Mouse (Mus musculus): ENCODE results near the gene Clstn1. TPM values are rescaled to one million over a fixed set of nuclear protein-coding genes. Genes with fewer than 3 reads are reported as not detected.

Gene Clstn1
- polyA plus RNA-seq, 2 experiments: 1.3 to 1.4 TPM

GRCm38 (mm10) chr4:149551696-149552095 is 34.6 kb upstream of the Clstn1 start:
- Histone ChIP-seq H3K27me3 (ENCODE audit: control insufficient read depth, insufficient read depth, low read length) (no peaks in the 10 kb centered on the region), H3K27ac (no peak overlapping the region), H3K4me1 (replicated peaks; ENCODE audit: control insufficient read depth in 2 of 2, insufficient read depth in 2 of 2, low read length in 1 of 2) (no peaks in the 10 kb centered on the region), H3K4me2 (ENCODE audit: low read depth) (no peak overlapping the region), H3K9ac (replicated peaks) (no peak overlapping the region), H3K9me3 (ENCODE audit: control insufficient read depth, low read length) (no peaks in the 10 kb centered on the region), H3K36me3 (replicated peaks; ENCODE audit: control insufficient read depth, insufficient read depth, low read depth) (no peaks in the 10 kb centered on the region), H3K4me3 (ENCODE audit: insufficient read depth in 1 of 2, low read depth in 2 of 2, low read length in 2 of 2) (no peak overlapping the region)
- no peak for DNase-seq (ENCODE audit: low read depth in 3 of 3, low spot score in 3 of 3)
- no peak for ATAC-seq (ENCODE audit: insufficient read depth)
- TF ChIP-seq EP300 (IDR thresholded peaks at IDR 0.05; ENCODE audit: low read depth) (no peak), CTCF (IDR thresholded peaks at IDR 0.05; ENCODE audit: low read depth) (no peak)
- 73% methylated on average over 5 of the region's 5 CpGs for WGBS (ENCODE audit: insufficient replicate concordance)

DNA sequence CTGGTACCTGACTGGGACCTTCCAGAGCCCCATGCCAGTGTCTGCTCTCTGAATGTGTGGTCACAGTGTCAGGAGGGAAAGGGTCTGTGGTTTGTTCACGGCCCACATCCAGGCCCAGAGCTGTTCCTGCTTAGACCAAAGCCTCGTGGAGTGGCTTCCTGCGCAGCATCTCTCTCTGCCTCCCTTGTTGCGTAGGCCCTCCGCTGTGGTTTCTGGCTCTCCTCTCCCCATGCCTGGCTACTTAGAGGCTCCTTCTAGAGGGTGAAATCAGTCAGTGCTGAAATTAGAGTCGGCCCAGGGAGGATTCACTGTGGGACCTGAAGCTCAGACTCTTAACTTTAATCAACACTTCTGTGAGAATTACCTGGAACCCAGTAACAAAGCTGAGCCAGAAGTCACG is 32.4 kb upstream of the Clstn1 start:
- WGBS (ENCODE audit: insufficient replicate concordance): 38% methylated on average over 7 of the region's 7 CpGs
- ATAC-seq (ENCODE audit: insufficient read depth): no peak

GRCm38 (mm10) chr4:149556111-149556510 is 30.2 kb upstream of the Clstn1 start:
- H3K9ac ChIP-seq (replicated peaks): no peak overlapping the region
- ATAC-seq (ENCODE audit: insufficient read depth) (no peak), DNase-seq (ENCODE audit: low read depth in 3 of 3, low spot score in 3 of 3) (no peak)
- H3K27me3 ChIP-seq (ENCODE audit: control insufficient read depth, insufficient read depth, low read length): no peaks in the 10 kb centered on the region
- H3K27ac ChIP-seq: no peak overlapping the region
- H3K4me2 ChIP-seq (ENCODE audit: low read depth): no peak overlapping the region
- no peak for TF ChIP-seq EP300 (IDR thresholded peaks at IDR 0.05; ENCODE audit: low read depth)
- no peak for TF ChIP-seq CTCF (IDR thresholded peaks at IDR 0.05; ENCODE audit: low read depth)
- no peaks in the 10 kb centered on the region for H3K4me1 ChIP-seq (replicated peaks; ENCODE audit: control insufficient read depth in 2 of 2, insufficient read depth in 2 of 2, low read length in 1 of 2)
- H3K36me3 ChIP-seq (replicated peaks; ENCODE audit: control insufficient read depth, insufficient read depth, low read depth): no peaks in the 10 kb centered on the region
- H3K9me3 ChIP-seq (ENCODE audit: control insufficient read depth, low read length): no peaks in the 10 kb centered on the region
- no peak overlapping the region for H3K4me3 ChIP-seq (ENCODE audit: insufficient read depth in 1 of 2, low read depth in 2 of 2, low read length in 2 of 2)
- 62% methylated on average over 4 of the region's 4 CpGs for whole genome bisulfite sequencing (ENCODE audit: insufficient replicate concordance)

More for the DNA sequence above, 32.4 kb upstream of the Clstn1 start:
- H3K4me1 ChIP-seq (replicated peaks; ENCODE audit: control insufficient read depth in 2 of 2, insufficient read depth in 2 of 2, low read length in 1 of 2): no peaks in the 10 kb centered on the region
- no peaks in the 10 kb centered on the region for H3K27me3 ChIP-seq (ENCODE audit: control insufficient read depth, insufficient read depth, low read length)
- no peak overlapping the region for H3K4me2 ChIP-seq (ENCODE audit: low read depth)
- no peak overlapping the region for H3K4me3 ChIP-seq (ENCODE audit: insufficient read depth in 1 of 2, low read depth in 2 of 2, low read length in 2 of 2)
- no peak overlapping the region for H3K9ac ChIP-seq (replicated peaks)
- TF ChIP-seq CTCF (IDR thresholded peaks at IDR 0.05; ENCODE audit: low read depth): no peak
- TF ChIP-seq EP300 (IDR thresholded peaks at IDR 0.05; ENCODE audit: low read depth): no peak
- DNase-seq (ENCODE audit: low read depth in 3 of 3, low spot score in 3 of 3): no peak
- no peaks in the 10 kb centered on the region for H3K9me3 ChIP-seq (ENCODE audit: control insufficient read depth, low read length)
- no peaks in the 10 kb centered on the region for H3K36me3 ChIP-seq (replicated peaks; ENCODE audit: control insufficient read depth, insufficient read depth, low read depth)
- H3K27ac ChIP-seq: no peak overlapping the region

DNA sequence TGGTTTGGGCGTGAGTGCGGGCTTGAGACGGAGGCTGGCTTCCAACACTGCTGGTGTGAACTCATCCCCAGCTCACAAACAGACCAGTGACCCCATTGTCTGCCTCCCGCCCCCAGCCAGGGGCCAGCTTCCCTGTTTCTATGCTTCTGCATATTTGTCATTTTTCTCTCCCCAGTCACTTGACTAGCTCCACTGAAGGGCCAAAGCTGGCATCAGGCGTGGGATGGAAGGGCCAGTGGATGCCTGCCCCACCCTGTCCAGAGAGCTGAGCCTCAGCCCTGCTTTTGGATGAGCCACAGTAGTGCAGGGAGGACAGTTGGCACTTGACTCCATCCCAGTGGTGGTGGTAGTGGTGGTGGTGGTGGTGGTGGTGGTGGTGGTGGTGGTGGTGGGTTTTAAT is 28.4 kb upstream of the Clstn1 start:
- DNase-seq (ENCODE audit: low read depth in 3 of 3, low spot score in 3 of 3): no peak
- no peak for ATAC-seq (ENCODE audit: insufficient read depth)
- WGBS (ENCODE audit: insufficient replicate concordance): 75% methylated on average over 5 of the region's 5 CpGs

DNA sequence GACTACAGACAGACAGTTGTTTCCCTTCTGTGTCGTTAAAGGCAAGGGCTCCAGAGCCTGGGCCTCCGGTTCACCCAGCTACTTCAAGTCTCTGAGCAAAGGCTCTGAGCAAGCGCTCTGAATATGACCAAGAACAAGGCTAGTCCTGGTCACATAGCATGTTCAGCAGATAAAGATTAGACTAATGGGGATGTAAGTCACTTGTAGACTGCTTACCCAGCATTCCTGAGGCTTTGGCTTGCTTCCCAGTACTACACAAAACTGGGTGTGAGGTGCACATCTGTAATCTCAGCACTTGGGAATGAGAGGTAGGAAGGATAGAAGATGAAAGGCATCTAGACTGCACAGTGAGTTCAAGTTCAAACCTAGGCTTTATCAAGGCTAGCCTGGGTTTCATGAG is 27.9 kb upstream of the Clstn1 start:
- Histone ChIP-seq H3K27me3 (ENCODE audit: control insufficient read depth, insufficient read depth, low read length) (no peaks in the 10 kb centered on the region), H3K27ac (no peak overlapping the region), H3K9ac (replicated peaks) (no peak overlapping the region), H3K4me3 (ENCODE audit: insufficient read depth in 1 of 2, low read depth in 2 of 2, low read length in 2 of 2) (no peak overlapping the region), H3K36me3 (replicated peaks; ENCODE audit: control insufficient read depth, insufficient read depth, low read depth) (no peaks in the 10 kb centered on the region), H3K4me1 (replicated peaks; ENCODE audit: control insufficient read depth in 2 of 2, insufficient read depth in 2 of 2, low read length in 1 of 2) (no peaks in the 10 kb centered on the region), H3K9me3 (ENCODE audit: control insufficient read depth, low read length) (no peaks in the 10 kb centered on the region), H3K4me2 (ENCODE audit: low read depth) (no peak overlapping the region)
- TF ChIP-seq CTCF (IDR thresholded peaks at IDR 0.05; ENCODE audit: low read depth) (no peak), EP300 (IDR thresholded peaks at IDR 0.05; ENCODE audit: low read depth) (no peak)
- ATAC-seq (ENCODE audit: insufficient read depth): no peak
- 60% methylated on average over 3 of the region's 3 CpGs for WGBS (ENCODE audit: insufficient replicate concordance)
- DNase-seq (ENCODE audit: low read depth in 3 of 3, low spot score in 3 of 3): no peak

More for the DNA sequence above, 28.4 kb upstream of the Clstn1 start:
- Histone ChIP-seq H3K9ac (replicated peaks) (no peak overlapping the region), H3K4me2 (ENCODE audit: low read depth) (no peak overlapping the region), H3K4me1 (replicated peaks; ENCODE audit: control insufficient read depth in 2 of 2, insufficient read depth in 2 of 2, low read length in 1 of 2) (no peaks in the 10 kb centered on the region), H3K4me3 (ENCODE audit: insufficient read depth in 1 of 2, low read depth in 2 of 2, low read length in 2 of 2) (no peak overlapping the region), H3K27ac (no peak overlapping the region), H3K36me3 (replicated peaks; ENCODE audit: control insufficient read depth, insufficient read depth, low read depth) (no peaks in the 10 kb centered on the region), H3K9me3 (ENCODE audit: control insufficient read depth, low read length) (no peaks in the 10 kb centered on the region), H3K27me3 (ENCODE audit: control insufficient read depth, insufficient read depth, low read length) (no peaks in the 10 kb centered on the region)
- TF ChIP-seq CTCF (IDR thresholded peaks at IDR 0.05; ENCODE audit: low read depth) (no peak), EP300 (IDR thresholded peaks at IDR 0.05; ENCODE audit: low read depth) (no peak)

Measured in liver, embryonic 14.5 days (tissue).